Mouse (Mus musculus) large intestine, adult 2 months (tissue): ENCODE results near the gene Ctrc. TPM values are rescaled to one million over a fixed set of nuclear protein-coding genes. Genes with fewer than 3 reads are reported as not detected.

Experiments
- DNase-seq: peaks from one replicate; pipeline ENCODE4 v3.0.0-alpha.2; 2012; ENCODE audit warnings: low read depth, low spot score
- WGBS: fragments of 180-500 bp; shearing (Covaris S2); methylation state at CpG from one replicate; pipeline ENCODE4 v1.1.7; 2018; 5-methylcytosine and 5-hydroxymethylcytosine counted together
- polyA plus RNA-seq: library from polyadenylated mRNA; depleted of rRNA; stranded (reverse); fragments of >200 nt; gene quantifications from 2 replicates; pipeline ENCODE4 v1.2.3, GENCODE M21; 2012

Ctrc gene
- polyA plus RNA-seq, 1 experiment = 0.17 TPM

DNA sequence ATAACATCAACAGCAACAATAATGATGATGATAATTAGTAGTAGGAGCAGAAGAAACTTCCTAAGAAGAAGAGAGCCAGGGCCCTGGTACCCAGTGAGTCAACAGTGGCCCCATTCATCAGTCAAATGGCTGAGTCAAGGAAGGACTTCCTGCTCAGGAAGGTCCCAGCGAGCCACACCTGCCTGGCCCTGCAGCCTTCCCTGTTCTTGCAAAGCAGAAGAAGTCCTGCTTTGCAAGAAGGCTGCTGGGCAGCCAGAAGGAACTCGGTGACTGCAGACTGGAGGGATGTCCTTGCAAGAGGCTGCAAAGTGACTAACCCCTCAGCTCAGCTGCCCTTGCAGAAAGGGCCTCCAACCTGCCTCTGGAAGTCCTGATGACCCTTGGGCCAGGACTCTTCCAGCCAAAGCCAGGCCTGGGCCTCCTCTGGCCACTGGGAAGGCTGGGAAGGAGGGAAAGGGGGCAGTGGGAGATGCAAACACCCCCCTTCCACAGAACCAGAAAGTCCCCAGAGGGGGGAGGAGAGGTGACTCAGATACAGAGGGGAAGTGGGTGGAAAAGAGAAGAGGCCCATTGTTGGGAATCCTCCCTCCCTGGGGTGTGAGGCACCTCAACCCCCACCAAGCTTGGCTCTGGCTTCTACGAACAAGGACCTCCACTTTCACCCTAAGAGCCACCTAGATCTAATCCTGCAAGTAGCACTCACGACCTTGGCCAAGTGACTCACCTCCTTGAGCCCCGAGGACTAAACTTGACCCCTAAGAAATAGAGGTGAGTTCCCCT lies 23.5 kb upstream of the Ctrc start:
- no peak for DNase-seq
- 33% methylated on average over 5 of the region's 5 CpGs for WGBS

GRCm38 (mm10) chr4:141868051-141868450 lies 21.9 kb upstream of the Ctrc start:
- 84% methylated on average over 10 of the region's 10 CpGs for WGBS
- no peak for DNase-seq

GRCm38 (mm10) chr4:141867498-141867897 lies 21.3 kb upstream of the Ctrc start:
- WGBS = 9% methylated on average over 4 of the region's 4 CpGs
- no peak for DNase-seq

- 23% methylated on average over 10 of the region's 10 CpGs for WGBS
- no peak for DNase-seq
Observed at GRCm38 (mm10) chr4:141866933-141867490, 20.9 kb upstream of the Ctrc start.

DNA sequence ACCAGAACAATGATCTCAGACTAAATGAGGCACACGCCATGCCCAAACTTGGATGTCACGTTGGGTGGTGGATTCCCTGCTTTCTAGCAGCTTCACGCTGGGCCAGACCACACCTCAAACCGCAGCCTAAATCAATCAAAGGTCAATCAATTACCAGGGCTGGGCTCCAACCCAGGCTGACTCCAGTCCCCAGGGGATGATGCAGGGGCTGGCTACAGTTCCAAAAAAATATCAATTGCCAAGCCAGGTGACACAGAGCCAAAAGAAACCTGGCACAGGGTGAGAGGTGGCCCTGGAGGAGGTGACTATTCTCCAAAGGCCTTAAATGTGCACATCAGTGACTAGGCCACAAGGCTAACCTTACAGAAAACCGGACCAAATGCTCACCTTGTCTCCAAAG lies 19.4 kb upstream of the Ctrc start:
- no peak for DNase-seq
- WGBS = 63% methylated on average over 5 of the region's 5 CpGs

DNA sequence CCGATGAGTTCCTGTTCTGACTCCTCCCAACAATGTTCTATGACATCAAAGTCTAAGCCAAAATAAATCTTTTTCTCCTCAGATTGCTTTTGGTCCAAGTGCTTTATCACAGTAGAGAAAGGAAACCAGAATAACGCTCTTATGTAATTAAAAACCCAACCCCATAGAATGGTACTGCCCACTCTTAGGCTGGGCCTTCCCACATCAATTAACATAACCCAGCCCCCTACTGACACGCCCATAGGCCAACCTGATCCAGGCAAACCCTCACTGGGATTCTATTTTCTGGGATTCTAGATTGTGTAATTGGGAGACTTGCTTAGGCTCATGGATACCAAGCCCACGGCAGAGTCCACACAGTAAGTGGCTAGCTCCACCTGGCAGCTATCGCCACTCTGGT lies 18.8 kb upstream of the Ctrc start:
- no peak for DNase-seq
- WGBS = 69% methylated on average over 5 of the region's 5 CpGs

DNA sequence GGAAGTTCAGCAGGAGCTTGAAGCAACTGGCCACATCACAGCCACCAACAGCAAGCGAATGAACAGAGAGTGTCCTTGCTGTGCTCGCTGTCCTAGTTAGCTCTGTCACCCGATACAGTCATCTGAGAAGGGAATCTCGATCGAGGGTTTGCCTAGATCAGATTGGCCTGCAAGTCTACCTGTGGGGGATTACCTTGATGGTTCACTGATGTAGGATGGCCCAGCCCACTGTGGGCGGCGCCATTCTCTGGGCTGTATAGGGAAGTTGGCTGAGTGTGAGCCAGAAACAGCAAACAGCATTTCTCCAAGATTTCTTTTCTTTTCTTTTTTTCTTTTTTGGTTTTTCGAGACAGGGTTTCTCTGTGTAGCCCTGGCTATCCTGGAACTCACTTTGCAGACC lies 18.3 kb upstream of the Ctrc start:
- DNase-seq = no peak
- WGBS = 89% methylated on average over 8 of the region's 8 CpGs

DNA sequence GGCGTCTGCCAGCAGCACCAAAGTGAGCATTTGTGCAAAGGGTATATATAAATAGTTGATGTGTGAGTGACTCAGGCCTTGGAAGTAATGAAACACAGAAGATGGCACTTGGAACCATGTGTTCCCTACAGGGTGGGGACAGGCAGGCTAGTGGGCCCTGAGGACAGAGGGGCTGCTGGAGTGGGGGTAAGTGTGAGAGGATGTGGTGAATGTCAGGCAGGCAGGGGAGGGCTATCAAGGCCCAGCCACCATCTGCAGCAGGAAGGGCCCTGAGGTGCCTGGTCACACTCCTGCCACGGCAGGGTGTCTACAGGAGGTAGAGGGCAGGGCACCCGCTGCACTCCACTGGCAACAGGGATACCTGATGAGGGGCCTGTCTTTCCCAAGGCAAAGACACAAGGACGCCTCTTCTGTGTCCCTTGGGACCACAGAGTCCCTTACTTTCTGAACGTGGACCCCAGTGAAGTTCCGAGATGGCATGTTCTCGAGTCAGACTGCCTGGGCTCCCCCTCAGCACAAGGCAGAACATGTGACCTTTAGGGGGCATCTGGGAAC lies 17.6 kb upstream of the Ctrc start:
- 75% methylated on average over 7 of the region's 7 CpGs for WGBS
- no peak for DNase-seq

DNA sequence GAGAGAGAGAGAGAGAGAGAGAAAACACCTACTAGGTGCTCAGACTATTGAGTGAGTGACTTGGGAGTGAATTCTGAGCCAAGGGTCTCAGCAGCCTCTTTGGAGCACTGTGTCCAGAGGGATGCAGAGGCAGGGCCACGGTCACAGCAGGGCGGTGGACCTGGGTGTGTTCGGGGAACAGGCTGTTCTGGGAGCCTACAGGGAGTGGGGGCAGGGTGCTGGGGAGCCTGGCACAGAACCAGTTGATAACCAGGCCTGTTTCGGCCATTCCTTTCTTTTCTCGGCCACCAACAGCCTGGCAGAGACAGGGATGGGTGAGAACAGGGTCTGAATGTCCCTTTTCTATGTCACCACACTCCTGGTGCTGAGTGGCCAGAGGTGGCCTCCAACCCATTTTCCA lies 16.7 kb upstream of the Ctrc start:
- WGBS = 39% methylated on average over 5 of the region's 5 CpGs
- DNase-seq = no peak

- no peak for DNase-seq
- WGBS = 57% methylated on average over 17 of the region's 17 CpGs
Observed at GRCm38 (mm10) chr4:141861591-141862295, 15.6 kb upstream of the Ctrc start.

- DNase-seq = no peak
- 26% methylated on average over 19 of the region's 19 CpGs for WGBS
Observed at GRCm38 (mm10) chr4:141860246-141860841, 14.2 kb upstream of the Ctrc start.

GRCm38 (mm10) chr4:141859351-141859750 lies 13.2 kb upstream of the Ctrc start:
- 96% methylated on average over 14 of the region's 14 CpGs for WGBS
- no peak for DNase-seq

- WGBS = 79% methylated on average over 20 of the region's 20 CpGs
- DNase-seq = no peak
Observed at GRCm38 (mm10) chr4:141858501-141858900, 12.3 kb upstream of the Ctrc start.

GRCm38 (mm10) chr4:141857422-141857930 lies 11.3 kb upstream of the Ctrc start:
- no peak for DNase-seq
- WGBS = 11% methylated on average over 10 of the region's 10 CpGs

- 64% methylated on average over 9 of the region's 9 CpGs for WGBS
- no peak for DNase-seq
Observed at GRCm38 (mm10) chr4:141853437-141853836, 7.3 kb upstream of the Ctrc start.

GRCm38 (mm10) chr4:141834536-141835095 lies 11.5 kb downstream of the Ctrc start:
- no peak for DNase-seq
- WGBS = 18% methylated on average over 5 of the region's 5 CpGs

DNA sequence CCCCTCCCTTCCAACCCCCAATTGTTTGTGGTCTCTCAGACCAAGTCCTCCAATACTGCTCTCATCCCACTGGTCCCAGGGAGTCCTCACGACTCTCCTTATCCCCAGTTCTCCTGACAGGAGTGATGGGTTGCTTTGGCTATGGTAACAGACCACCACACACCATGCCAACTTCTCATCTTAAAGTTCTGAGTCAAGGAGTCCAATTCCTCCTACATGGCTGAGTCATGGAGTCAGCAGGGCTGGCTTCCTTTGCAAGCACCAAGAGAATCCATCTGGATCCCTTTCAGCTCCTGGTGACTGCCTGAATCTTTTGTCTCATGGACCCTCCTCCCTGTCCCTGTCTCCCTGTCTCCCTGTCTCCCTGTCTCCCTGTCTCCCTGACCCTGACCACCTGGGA lies 12.2 kb downstream of the Ctrc start:
- 54% methylated on average over 1 of the region's 1 CpGs for WGBS
- DNase-seq = no peak

GRCm38 (mm10) chr4:141831361-141831760 lies 14.8 kb downstream of the Ctrc start:
- 75% methylated on average over 7 of the region's 7 CpGs for WGBS

DNA sequence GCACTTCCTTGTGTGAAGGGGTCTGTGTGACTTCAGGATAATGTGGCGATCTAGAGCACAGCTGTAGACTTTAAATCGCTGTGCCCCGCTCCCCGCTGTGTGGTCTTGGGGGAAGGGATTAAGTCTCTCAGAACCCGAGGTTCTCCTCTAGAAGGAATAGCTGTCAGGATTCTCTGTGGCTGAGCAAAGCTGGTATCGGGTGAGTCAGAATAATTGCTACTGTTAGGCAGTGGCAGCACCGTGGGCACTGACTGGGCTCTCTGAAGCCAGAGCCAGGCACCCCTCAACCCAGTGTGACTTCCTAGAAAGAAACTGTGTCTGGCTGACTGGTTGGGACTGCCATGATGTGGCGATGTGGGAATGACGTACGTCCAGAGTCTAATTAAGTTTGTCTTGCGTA lies 15.8 kb downstream of the Ctrc start:
- DNase-seq = no peak
- WGBS = 72% methylated on average over 11 of the region's 11 CpGs

More at GRCm38 (mm10) chr4:141831361-141831760, 14.8 kb downstream of the Ctrc start:
- DNase-seq = no peak

DNA sequence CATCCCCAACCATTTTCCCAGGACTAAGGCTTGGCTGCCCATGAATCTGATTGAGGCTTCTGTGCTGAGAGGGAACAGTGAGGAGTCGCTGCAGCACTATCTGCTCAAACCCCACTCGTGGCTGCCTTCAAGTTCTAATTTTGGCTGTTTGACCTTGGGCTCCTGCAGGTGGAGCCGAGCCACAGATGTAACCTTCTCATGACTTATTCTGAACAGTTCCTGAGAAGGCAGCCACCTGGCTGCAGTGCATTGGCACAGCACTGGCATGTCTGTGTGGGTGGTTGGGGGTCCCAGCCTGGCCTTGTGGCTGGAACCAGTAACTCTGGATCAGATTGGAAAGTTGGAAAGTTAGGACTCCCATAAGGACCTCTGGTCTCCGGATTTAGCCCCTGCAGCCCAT lies 18.0 kb downstream of the Ctrc start:
- WGBS = 62% methylated on average over 4 of the region's 4 CpGs
- no peak for DNase-seq
